Mouse (Mus musculus) stomach, postnatal 0 days (tissue): ENCODE measurements at regions not wholly inside any gene's neighbourhood (a gene's known extent, or its start where the extent isn't known, plus 50 kb on each side); places are given as distances from the start of the nearest gene placed in this dataset.

ENCODE experiments used
- CTCF ChIP-seq: IDR thresholded peaks from 2 replicates; pipeline ENCODE4 v1.5.1; 2016; ENCODE audit warnings: antibody characterized with exemption, low read depth, mild to moderate bottlenecking, moderate library complexity
- EP300 ChIP-seq: optimal IDR thresholded peaks from 2 replicates; pipeline ENCODE3; 2016; ENCODE audit warnings: antibody characterized with exemption

- no peak for TF ChIP-seq CTCF
- TF ChIP-seq EP300 = no peak
Measured at GRCm38 (mm10) chr4:124002760-124003159, 84.9 kb upstream of the 4930535I16Rik start.
